Mouse (Mus musculus) heart, adult 8-10 months (tissue): ENCODE results near the gene Cdh1. TPM values are rescaled to one million over a fixed set of nuclear protein-coding genes. Genes with fewer than 3 reads are reported as not detected.
"Not testable (repeated sequence)": the region's sequence is repeated elsewhere in the genome, so short reads cannot be mapped to it uniquely, and the experiment has no call there.

Experiments used
- DNase-seq: peaks from one replicate; pipeline ENCODE4 v3.0.0; 2022; ENCODE audit warnings: low spot score
- total RNA-seq, 4 experiments: library from RNA; stranded (reverse); gene quantifications; 2 replicates each; pipeline ENCODE4 v1.2.4; 2022

Gene Cdh1
- total RNA-seq, 4 experiments from 2014 or later: 0.23 TPM; not detected in 3

DNA sequence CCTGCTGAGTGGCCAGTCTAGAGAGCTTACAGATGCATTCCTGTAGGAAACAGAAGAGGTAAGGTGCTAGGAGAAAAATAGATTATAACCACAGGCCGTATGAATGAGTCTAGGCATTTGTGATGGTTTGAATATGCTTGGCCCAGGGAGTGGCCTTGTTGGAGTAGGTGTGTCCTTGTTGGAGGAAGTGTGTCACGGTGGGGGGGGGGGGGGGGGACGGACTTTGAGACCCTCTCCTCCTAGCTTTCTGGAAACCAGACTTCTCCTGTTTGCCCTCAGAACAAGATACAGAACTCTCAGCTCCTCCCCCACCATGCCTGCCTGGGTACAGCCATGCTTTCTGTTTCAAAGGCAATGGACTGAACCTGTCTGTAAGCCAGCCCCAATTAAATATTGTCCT, 10.7 kb upstream of the Cdh1 start:
- no peak for DNase-seq

DNA sequence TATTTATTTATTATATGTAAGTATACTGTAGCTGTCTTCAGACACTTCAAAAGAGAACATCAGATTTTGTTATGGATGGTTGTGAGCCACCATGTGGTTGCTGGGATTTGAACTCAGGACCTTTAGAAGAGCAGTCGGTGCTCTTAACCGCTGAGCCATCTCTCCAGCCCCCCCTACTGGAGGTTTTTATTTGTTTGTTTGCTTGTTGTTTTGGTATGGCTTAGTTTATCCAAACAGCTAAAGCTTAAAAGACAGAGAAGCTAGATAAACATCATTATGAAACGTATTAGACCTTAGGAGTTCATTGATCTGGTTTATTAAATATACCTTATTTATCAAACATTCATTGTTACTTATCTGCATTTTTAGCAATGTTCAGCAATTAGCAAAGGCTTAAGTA, 7.5 kb upstream of the Cdh1 start:
- DNase-seq: not testable (repeated sequence)

DNA sequence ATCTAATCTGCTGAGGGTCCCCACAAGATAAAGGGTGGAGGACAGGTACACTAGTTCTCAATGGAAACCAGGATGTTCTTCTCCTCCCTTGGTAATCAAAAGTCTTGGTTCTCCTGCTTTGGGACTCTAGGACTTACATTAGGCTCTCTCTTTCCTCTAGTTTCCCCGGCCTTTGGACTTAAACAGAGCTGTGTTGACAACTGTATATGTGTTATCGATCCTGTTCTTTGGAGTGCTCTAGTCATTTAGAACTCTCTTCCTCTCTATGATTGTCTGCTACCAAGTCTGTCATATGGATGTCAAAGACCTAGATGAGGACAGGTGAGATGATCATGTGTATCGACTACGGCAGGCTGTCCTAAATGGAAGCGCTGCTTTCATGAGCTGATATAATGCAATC, 6.1 kb upstream of the Cdh1 start:
- DNase-seq: no peak

DNA sequence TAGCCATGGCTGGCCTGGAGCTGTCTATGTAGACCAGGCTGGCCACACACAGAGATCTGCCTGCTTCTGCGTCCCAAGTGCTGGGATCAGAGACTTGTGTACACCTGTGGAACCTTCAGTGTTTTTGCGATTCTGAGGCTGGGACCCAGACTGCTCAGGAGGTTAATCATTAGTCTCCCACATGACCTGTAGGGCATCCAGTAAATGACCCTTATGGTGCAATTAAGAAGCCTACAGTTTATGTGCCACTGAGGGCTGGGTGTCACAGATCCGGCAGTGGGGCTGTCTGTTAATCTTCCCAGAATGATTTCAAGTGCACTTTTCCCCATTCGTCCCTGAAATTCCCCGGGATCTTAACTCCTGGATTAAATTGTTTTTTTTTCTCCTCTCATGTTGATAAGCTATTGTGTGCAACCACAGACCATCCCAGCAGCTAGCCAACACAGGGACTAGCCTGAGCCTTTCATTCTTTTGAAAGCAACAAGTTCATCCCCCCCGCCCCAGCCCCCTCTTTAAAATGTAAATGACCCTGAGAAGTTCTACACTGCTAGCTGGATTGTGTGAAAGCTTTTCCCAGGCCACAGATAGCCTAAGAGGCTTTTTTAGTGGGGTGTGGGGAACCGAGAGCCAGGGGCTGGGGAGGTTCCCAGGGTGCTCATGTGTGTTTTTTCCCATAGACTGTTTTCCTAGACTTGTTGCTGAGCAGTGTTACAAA, 3.7 kb upstream of the Cdh1 start:
- DNase-seq: no peak

DNA sequence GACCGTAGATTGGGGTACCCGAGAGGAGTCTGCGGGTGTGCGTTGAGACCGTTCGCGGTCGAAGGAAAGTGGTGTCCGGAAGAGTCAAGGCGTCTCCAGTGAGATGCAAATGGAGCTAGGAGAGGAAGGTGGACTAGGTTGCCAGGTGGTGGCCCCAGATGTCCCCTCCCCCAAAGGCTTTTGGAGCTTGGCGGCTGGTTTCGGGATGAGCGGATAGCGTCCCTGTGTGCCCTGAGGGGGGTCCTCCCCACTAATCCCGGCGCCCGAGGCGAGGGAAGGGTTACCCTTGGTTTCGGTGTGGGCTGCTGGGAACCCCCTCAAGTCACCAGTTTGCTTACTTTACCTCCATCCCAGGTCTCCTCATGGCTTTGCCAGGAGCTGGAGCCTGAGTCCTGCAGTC, 782 bp downstream of the Cdh1 start:
- no peak for DNase-seq

DNA sequence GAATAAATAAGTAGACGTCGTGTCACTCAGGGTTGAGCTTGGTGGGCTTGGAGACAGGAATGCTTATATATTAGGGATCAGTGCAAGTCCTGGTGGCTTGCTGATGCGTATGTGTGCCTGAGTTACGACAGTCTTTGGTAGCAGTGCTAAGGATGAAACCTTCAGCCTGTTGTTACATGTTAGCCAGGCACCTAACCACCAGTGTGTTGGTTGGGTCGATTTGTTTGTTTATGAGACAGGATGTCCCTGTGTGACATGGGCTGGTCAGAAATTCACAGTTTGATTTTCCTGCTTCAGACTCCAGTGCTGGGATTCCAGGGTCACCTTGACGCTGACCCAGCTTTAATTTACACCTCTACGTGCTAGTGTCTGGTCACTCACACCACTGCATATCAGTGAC, 2.5 kb downstream of the Cdh1 start:
- no peak for DNase-seq

DNA sequence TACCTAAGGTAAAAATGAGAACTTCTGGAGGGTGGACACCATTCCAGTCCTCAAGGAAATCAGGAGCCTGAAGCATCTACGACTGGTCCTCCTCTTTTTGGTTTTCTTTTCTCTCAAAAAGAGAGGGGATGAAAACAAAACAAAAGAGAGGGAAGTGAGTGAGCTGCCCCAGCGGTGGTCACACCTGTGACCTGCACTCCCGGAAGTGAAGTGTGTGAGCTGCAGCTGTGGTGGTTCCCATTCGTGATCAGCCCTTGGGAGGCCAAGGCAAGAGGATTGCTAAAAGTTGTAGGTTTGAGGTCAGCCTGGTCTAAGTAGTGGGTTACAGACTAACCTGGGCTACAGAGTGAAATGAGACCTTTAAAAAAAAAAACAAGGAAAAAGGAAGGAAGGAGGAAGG, 3.0 kb downstream of the Cdh1 start:
- DNase-seq: no peak

DNA sequence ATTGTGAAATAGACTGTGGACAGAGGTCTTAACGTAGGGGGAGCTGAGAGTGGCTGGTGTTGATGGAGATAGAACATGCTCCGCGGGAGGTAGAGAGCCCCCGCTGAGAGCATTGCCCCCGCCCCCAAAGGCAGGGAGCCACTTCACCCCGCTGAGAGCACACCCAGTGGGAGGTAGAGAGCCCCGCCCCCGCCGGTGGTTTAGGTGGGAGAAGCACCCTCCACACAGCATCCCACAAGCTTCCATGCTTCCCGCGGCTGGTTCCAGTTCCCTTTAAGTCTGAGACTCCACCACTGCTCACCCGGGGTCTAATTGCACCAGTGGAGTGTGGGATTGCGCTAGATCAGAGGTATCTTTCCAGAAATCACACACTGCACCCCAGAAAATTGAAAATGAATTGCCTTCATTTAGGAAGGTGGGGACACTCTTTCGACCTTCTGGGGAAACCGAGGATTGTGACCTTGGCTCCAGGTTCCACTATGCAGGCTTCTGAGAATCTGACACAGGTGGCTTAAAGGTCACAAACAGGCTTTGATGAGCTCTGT, 3.5 kb downstream of the Cdh1 start:
- no peak for DNase-seq

DNA sequence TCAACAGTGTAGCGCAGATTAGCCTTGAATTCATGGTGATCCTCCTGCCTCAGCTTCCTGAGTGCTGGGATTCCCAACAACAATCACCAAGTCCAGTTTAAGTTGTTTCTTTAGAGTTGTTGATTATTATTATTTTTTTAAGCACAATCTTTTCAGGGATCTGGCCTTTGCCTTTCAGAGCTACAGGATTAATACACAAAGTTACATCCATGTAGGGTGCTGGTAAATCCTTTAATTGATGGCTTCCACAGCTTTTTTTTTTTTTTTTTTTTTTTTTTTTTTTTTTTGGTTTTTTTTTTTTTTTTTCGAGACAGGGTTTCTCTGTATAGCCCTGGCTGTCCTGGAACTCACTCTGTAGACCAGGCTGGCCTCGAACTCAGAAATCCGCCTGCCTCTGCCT, 4.6 kb downstream of the Cdh1 start:
- DNase-seq: not testable (repeated sequence)

DNA sequence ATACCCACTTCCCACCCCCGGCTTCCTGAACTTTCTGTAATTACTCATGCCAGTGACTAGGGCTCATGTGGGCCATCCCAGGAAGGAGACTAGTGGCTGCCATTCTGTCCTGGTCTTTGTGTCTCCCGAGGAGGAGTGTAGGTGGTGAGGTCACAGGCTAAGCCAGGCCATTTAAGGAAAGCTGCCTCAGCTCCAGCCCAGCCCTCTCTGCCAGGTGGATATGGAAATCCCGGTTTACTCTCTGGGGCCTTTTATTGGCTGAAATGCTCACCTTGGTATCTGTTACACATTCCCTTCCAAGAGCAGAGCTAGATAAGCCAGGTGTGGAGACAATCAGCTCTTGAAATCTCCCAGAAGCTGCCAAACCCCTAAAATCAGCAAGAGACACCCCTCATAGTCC, 5.3 kb downstream of the Cdh1 start:
- no peak for DNase-seq

DNA sequence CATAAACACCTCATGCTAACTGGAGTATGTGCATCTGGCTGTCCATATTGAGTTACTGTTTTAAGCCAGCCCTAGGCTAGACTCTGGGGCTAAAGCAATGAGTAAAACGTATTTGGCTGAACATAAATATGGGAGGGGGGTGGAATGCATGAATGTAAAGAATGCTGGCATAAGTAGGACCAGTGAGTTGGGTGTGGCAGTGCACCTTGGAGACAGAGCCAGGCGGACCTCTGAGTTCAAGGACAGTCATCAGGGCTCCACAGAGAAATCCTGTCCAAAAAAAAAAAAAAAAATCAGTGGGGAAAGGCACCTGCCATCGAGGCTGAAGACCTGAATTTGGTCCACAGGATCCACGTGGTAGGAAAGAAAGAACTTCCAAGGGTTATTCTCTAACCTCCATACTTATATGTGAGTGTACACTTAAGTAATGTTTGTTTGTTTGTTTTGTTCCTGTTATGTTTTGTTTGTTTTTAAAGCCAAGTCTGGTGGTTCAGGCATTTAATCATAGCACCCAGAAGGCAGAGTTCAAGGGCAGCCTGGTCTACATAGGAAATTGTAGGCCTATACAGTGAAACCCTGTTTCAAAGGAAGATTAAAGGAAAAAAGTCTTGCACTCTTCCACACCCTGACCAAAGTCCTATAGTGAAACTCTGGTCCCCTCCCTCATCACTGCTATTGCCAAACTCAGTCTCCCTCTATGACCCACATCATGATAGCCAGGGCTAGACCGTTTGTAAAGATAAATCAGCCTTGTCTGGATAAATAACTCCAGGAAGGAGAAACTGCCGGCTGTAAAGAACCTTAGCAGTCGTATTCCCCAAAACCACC, 6.1 kb downstream of the Cdh1 start:
- no peak for DNase-seq

DNA sequence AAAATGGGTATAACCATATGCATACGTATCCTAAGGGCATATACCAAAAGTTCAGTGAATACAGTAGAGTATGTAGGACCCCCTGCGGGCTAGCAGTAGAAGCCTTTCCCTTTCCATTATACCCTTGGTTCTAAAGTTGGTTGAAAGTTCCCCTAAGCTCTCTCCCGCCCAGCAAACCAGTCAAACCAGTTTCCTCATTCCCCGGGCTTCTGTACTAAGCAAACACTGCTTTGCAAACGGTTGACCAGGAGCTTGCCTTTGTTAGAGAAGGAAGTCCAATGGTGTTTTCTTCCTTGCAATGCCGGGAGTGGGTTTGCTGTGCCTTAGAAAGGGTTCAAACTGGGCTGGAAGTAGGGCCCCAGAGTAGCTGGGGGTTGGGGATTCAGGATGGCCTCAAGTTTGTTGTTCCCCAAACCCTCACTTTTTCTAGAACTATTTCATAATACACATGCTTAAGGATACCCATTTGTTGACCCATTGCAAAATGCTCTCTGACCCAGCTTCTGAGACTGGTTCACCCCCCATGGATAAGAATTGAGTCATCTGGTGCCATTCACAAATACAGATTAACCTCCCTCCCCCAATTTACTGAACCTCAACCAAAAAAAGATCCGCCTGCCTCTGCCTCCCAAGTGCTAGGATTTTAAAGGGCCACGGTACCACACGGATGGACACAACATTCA, 7.9 kb downstream of the Cdh1 start:
- DNase-seq: no peak

DNA sequence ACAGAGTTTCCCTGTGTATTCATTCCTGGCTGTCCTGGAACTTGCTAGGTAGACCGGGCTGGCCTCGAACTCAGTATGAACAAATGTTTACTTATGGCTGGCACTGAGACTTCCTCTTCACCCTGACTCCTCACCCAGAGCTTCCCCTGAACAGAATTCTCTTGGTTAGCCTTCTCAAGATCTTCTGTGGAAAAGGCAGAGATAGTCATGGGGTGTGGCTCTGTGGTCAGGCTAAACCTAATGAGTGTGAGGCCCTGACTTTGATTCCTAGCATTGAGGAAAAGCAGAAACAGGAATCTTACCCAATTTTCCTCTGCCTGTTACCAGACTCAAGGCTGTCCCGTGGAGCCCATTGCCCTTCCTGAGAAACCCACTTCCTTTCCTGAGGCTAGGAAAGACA, 8.9 kb downstream of the Cdh1 start:
- DNase-seq: no peak

DNA sequence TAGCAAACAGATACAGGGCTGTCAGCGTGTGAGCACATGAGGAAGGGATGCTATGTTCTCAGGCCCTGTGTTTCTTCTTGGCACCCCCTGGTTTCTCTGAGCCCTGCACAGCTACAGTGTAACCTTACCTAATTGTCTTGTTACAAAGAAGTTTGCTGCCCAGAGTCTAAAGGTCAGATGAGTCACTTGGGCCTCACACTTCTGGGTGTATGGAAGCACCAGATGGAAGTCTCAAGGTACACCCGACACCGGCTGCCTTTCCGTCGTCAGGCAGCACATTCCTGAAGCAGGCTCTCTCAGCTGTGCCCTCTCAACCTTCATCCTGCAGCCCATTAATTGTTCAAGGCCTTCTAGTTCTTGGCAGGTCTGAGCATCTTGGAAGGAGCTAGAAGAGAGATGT, 11.6 kb downstream of the Cdh1 start:
- no peak for DNase-seq

DNA sequence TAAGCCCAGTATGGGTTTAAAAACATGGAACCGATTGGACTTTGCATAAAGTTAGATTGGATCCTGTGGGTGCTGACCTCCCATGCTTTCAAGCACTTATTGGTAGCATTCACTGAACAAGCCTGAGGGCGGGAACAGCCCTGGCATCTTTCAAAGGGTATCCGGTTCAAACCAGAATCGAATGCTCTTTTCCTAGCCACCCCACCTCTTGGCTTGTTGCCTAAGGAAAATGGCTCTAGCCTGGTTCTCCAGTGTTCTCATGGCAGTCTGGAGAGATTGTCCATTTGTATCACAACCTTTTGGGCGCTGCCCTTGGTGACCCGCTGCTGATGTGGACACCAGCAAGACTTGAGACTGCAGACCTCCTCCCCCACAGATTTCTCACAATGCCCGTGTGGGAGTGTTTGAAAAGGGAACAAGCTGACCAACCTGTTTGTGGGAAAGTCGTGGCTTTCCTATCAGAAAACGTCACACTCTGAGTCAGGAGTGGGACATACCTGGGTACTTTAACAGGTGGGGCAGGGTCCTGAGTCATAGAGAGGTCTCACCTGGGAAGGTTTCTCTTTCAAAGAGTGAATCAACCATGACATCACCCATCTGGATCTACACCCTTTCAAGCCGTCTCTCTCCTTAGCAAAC, 12.6 kb downstream of the Cdh1 start:
- no peak for DNase-seq

DNA sequence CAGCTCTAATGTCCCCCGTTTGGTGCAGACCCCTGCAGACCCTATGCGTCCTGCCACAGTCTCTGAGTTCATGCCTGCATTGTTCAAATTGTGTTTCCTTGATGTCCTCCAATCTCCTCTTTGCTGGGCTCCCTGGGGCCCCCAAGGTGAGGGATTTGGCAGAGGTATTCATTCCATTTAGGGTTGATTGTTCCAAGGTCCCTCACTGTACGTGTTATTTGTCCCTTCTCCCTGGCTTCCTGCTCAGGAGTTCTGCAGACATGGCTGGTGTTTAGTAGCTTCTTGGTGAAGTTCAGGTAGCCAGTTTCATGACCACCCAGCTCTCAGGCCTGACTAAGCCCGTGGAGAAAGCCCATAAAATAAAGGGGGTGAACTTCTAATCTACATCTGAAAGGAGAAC, 13.5 kb downstream of the Cdh1 start:
- DNase-seq: no peak

DNA sequence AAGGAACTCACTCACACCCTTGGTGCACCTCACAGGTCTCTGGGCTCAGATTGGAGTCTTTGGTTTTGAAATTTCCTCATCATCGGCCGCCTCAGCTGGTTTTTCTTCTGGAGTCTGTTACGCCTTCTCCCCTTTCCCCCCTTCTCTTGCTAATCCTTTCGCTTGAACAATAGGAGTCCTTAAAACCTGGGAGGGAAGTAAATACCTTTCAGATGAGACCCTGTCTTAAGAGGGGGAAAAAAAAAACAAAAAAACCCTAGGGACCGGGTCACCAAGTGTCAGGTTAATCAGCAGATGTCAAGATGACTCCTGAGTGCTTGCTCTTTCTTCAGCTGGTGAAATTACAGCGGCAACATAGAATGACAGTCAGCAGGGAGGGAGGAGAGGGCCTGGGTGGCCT, 14.0 kb downstream of the Cdh1 start:
- DNase-seq: no peak

DNA sequence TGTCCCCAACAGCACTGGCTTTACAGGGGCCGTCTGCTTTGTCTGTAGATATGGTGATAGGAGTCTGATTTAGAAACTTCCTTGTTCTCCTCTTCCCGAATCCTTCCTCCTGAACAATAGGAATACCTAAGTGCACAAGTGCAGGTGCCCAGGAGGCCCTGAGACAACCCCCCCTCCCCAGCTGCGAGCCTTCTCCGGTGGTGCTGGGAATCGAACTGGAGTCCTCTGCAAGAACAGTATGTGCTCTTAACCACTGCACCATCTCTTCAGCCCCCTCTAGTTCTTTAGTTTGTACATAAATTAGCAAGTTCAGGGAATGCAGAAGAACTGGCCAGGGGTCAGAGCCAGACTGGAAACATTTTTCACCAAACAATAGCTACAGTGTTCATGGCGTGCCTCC, 14.7 kb downstream of the Cdh1 start:
- no peak for DNase-seq

DNA sequence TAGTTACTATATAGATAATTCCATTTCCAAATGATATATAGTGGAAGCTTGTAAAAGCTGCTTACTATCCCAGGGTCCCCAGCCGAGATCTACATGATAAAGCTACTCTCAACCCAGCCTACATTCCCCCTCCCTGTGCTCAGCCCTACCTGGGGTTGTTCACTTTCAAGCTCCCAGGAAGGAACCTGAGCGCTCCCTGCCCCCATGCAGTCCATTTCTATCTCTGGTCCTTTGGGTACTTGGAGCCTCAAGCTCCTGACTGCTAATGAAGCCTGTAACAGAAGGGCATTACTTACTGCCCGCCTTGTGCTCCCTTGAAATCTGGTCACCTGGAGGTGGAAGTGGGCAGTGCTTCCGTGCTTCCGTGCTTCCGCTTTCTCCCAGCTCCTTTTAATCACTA, 15.2 kb downstream of the Cdh1 start:
- no peak for DNase-seq

DNA sequence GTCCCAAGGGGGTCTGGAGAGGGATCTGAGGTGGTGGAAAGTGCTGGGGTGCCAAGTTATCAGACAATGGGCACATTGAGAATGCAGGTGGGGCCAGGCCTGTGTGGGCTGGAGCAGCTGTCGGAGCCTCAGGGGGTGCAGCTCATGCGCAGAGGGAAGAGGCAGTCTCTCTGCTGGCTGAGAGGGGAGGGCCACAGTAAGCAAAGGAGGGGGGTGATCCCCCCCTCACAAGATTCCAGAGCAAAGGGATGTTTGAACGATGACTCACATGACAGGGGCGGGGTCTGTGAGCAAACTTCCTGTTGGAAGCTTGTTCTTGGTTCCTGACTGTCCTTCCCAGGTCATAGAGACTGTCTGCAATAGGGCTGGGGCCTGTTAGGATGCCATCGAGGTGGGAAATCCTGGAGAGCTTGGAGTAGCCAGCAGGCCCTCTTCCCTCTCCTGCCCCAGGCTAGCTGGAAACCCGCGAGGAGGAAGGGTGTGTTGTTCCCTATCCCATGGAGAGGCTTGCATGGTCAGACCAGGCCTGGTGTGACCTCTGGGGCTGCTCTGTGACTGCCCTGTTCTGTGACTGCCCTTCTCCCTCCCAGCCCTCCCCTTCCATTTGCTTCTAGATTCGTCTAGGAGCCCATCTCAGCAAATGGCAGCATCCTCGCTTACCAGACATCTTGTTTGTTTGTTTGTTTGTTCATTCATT, 16.5 kb downstream of the Cdh1 start:
- peak; percentile 26 for DNase-seq

DNA sequence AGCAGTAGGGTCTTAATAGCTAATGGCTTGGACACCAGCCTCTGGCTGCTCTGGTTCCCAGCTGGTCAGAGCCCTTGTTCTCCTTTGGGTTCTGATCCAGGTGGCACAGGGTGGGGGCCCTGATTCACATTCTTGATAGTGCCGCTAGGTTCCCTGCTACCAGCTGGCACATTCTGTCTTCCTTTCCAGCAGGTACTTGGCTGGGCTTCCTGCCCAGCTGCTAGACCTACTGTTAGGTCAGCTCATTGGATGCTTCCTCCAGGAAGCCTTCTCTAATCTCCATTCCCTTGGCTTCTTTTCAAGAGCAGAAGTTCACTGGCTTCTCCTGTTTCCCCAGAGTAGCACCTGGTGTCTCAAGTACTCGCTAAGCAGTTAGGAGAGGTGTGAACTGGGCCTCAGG, 17.3 kb downstream of the Cdh1 start:
- no peak for DNase-seq
